Mouse (Mus musculus): ENCODE data around the gene Vmn2r-ps130. TPM values are rescaled to one million over a fixed set of nuclear protein-coding genes. Genes with fewer than 3 reads are reported as not detected.
"Not testable (repeated sequence)": the region's sequence is repeated elsewhere in the genome, so short reads cannot be mapped to it uniquely, and the experiment has no call there.

The Vmn2r-ps130 gene
- total RNA-seq (2014; rRNA removed) (not detected in 2 replicates), polyA plus RNA-seq (2015; fragmentation: Nextera tagmentation; extraction: Ambion mirVana) (not detected in 2 replicates)

GRCm38 (mm10) chr17:23060866-23061265, at the start of gene Vmn2r-ps130:
Gene Vmn2r-ps130, plus strand, starts transcription at chr17:23061166.
- not testable (repeated sequence) for H3K4me3 ChIP-seq (ENCODE audit: low read depth, low read length); H3K36me3 ChIP-seq (ENCODE audit: insufficient read depth, low read length); H3K4me2 ChIP-seq (ENCODE audit: low read depth, low read length, poor library complexity, severe bottlenecking); H3K27me3 ChIP-seq (ENCODE audit: insufficient read depth, low read length); DNase-seq (ENCODE audit: low spot score); H3K9ac ChIP-seq (replicated peaks; ENCODE audit: low read length, poor library complexity, severe bottlenecking); H3K27ac ChIP-seq (ENCODE audit: low read depth, low read length); ATAC-seq (ENCODE audit: low FRiP score); H3K9me3 ChIP-seq (ENCODE audit: low read length); H3K4me1 ChIP-seq (ENCODE audit: insufficient read depth, low read length)
- no CpG with 5 or more reads among the region's 1 CpGs for WGBS

Other genes starting within 250 kb of the Vmn2r-ps130 start
- 16.0 and 18.5 TPM in 2 replicates for gene Zfp945, start 194.0 kb upstream of the Vmn2r-ps130 start, total RNA-seq (2014; rRNA removed)
- gene Zfp945, start 194.0 kb upstream of the Vmn2r-ps130 start, polyA plus RNA-seq (2015; fragmentation: Nextera tagmentation; extraction: Ambion mirVana) = 13.9 and 14.4 TPM in 2 replicates
- gene Vmn2r113, start 118.2 kb upstream of the Vmn2r-ps130 start, total RNA-seq (2014; rRNA removed) = not detected in 2 replicates
- not detected in 2 replicates for gene Vmn2r113, start 118.2 kb upstream of the Vmn2r-ps130 start, polyA plus RNA-seq (2015; fragmentation: Nextera tagmentation; extraction: Ambion mirVana)
- 21.0 and 22.1 TPM in 2 replicates for gene Zfp40, start 132.1 kb downstream of the Vmn2r-ps130 start, total RNA-seq (2014; rRNA removed)
- gene Zfp40, start 132.1 kb downstream of the Vmn2r-ps130 start, polyA plus RNA-seq (2015; fragmentation: Nextera tagmentation; extraction: Ambion mirVana) = 19.8 TPM in 2 replicates